Mouse (Mus musculus) limb, embryonic 15.5 days (tissue): ENCODE data around the gene Prf1. TPM values are rescaled to one million over a fixed set of nuclear protein-coding genes. Genes with fewer than 3 reads are reported as not detected.

Experiments used
- ATAC-seq: fragments of 200-750 bp; cut with Nextera tagmentation; 2 replicates; pipeline ENCODE4 v1.8.0; 2017; ENCODE audit warnings: low read depth, moderate TSS enrichment; ENCODE audit not compliant: insufficient number of reproducible peaks, low FRiP score, low TSS enrichment
- H3K27ac ChIP-seq: fragments of 300-500 bp; sonication (generic); 2 replicates; pipeline ENCODE4 v1.5.1; 2015; ENCODE audit warnings: moderate library complexity, mild to moderate bottlenecking, inconsistent platforms
- H3K27me3 ChIP-seq: fragments of 300-500 bp; sonication (generic); 2 replicates; pipeline ENCODE4 v1.6.1; 2015; ENCODE audit warnings: inconsistent platforms
- H3K36me3 ChIP-seq: fragments of 300-500 bp; sonication (generic); 2 replicates; pipeline ENCODE4 v1.6.1; 2015; ENCODE audit warnings: inconsistent platforms
- H3K4me1 ChIP-seq: fragments of 300-500 bp; sonication (generic); 2 replicates; pipeline ENCODE4 v1.6.1; 2015; ENCODE audit warnings: inconsistent platforms
- H3K4me2 ChIP-seq: fragments of 300-500 bp; sonication (generic); 2 replicates; pipeline ENCODE4 v1.6.1; 2015; ENCODE audit warnings: mild to moderate bottlenecking, inconsistent platforms
- H3K4me3 ChIP-seq: fragments of 300-500 bp; sonication (generic); 2 replicates; pipeline ENCODE4 v1.5.1; 2015; ENCODE audit warnings: mild to moderate bottlenecking, inconsistent platforms
- H3K9ac ChIP-seq: fragments of 300-500 bp; sonication (generic); 2 replicates; pipeline ENCODE4 v1.6.1; 2015; ENCODE audit warnings: inconsistent platforms
- H3K9me3 ChIP-seq: fragments of 300-500 bp; sonication (generic); 2 replicates; pipeline ENCODE4 v1.6.1; 2016; ENCODE audit warnings: inconsistent platforms
- WGBS: fragments of 180-500 bp; shearing (Covaris S2); methylation state at CpG from one replicate; pipeline ENCODE4 v1.1.7; 2015; 5-methylcytosine and 5-hydroxymethylcytosine counted together
- polyA plus RNA-seq: library from polyadenylated mRNA; unstranded; fragments of >200 nt; fragmentation: Nextera tagmentation; extraction: Ambion mirVana; gene quantifications from 2 replicates; pipeline ENCODE4 v1.2.1, GENCODE M21; 2015

Prf1 gene
- polyA plus RNA-seq, 1 experiment from 2014 or later: 0.09 TPM

DNA sequence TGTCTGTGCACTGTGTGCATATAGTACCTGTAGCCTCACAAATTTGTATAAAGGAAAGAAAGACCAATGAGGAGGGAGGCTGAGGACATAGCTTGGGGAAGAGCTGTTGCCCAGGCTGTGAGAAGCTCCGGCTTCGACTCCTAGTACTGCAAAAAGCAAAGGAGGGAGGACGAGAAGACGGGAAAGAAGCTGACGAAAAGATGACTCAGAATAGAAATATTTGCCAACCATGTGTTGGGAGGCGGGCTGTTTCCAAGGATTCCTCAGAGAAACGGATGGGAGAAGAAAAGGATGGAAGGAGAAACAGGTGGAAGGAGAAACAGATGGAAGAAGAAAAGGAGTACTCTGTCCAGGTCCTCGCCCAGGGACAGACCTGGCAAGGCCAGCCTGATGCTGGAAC is 3.4 kb upstream of the Prf1 start:
- H3K36me3 ChIP-seq: no peaks in the 10 kb centered on the region
- H3K9ac ChIP-seq: no peak overlapping the region
- no peaks in the 10 kb centered on the region for H3K4me1 ChIP-seq
- ATAC-seq: no peak
- H3K4me3 ChIP-seq: no peak overlapping the region
- H3K27ac ChIP-seq: no peak overlapping the region
- H3K9me3 ChIP-seq: no peaks in the 10 kb centered on the region
- H3K27me3 ChIP-seq: no peaks in the 10 kb centered on the region
- WGBS: 53% methylated on average over 8 of the region's 8 CpGs
- no peak overlapping the region for H3K4me2 ChIP-seq

DNA sequence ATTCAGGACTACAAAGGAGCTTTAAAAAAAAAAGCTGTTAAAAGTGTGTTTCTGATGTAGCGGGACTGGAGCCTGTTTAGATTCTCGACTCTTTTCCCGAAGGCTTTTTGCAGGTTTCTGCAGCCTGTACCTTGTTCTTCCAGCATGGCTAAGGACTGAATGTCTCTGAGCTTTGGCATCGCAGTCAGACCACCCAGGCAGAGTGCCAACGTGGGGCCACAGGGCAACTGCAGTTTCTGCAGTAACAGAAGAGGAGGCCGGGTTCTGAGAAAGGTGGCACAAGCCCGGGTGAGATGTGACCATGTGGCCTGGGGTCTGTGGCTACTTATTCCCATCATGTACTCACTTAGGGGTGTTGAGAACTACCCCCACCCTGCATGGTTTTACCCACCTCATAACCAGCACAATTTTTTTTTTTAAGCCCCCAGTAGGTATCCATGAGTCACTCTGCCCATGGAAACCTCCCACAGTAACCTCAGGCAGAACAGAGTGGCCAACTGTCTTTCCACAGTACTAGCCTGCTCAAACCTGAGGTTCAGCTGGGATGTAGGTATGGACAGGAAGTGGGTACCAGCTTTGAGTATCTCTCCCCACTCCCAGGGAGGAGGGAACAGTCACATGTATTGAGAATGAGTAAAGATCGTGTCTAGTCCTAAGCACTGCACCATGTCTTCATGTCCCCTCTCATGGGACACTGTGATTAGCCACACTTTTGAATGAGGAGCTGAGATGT is 754 bp upstream of the Prf1 start:
- Histone ChIP-seq H3K4me3 (no peak overlapping the region), H3K36me3 (no peaks in the 10 kb centered on the region), H3K9me3 (no peaks in the 10 kb centered on the region), H3K9ac (no peak overlapping the region), H3K27me3 (no peaks in the 10 kb centered on the region), H3K4me2 (no peak overlapping the region), H3K4me1 (no peaks in the 10 kb centered on the region), H3K27ac (no peak overlapping the region)
- WGBS: 67% methylated on average over 8 of the region's 8 CpGs
- no peak for ATAC-seq

DNA sequence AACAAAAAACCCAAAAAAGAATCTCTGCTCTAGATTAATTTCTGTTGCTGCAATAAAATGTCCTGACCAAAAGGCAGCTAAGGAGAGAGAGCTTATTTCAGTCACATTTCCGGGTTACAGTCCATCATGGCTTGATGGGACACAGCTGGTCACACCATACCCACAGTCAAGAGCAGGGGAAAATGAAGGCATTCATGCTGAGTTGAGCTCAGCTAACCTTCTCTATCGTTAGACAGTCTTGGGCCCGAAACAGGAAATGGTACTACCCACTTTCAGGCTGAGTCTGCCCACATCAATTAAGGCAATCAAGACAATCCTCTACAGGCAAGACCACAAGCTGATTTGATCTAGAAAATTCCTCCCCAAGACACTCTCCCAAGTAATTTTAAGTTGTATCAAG is 3.4 kb downstream of the Prf1 start:
- Histone ChIP-seq H3K27ac (no peak overlapping the region), H3K9ac (no peak overlapping the region), H3K4me1 (no peaks in the 10 kb centered on the region; the same call in 1 of the 2 replicates), H3K9me3 (no peaks in the 10 kb centered on the region), H3K4me2 (no peak overlapping the region), H3K36me3 (no peaks in the 10 kb centered on the region), H3K4me3 (no peak overlapping the region), H3K27me3 (no peaks in the 10 kb centered on the region)
- no peak for ATAC-seq
- 51% methylated on average over 3 of the region's 3 CpGs for WGBS

DNA sequence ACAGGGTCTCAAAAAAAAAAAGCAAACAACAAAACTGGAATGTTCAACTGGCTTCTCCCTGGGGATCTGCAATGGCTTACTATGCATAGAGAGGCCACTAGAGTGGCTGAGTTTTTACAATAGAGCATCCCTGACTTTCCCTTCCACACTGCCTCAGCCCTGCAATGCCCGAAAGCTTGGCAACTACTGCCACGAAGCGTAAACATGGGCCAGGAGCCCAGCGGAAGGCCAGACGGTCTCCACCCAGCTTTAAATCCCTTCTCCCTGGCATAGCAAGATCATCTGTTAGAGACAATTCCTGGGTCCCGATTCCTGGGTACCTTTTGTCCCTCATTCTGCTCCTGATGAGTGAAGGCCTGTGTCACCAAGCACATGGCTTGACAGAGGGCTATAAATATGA is 6.4 kb downstream of the Prf1 start:
- Histone ChIP-seq H3K27me3 (no peaks in the 10 kb centered on the region), H3K9ac (no peak overlapping the region), H3K9me3 (no peaks in the 10 kb centered on the region), H3K4me1 (peaks cover 3% of the 10 kb centered on the region), H3K4me2 (no peak overlapping the region), H3K4me3 (no peak overlapping the region), H3K27ac (no peak overlapping the region), H3K36me3 (no peaks in the 10 kb centered on the region)
- WGBS: 77% methylated on average over 6 of the region's 6 CpGs
- ATAC-seq: no peak

DNA sequence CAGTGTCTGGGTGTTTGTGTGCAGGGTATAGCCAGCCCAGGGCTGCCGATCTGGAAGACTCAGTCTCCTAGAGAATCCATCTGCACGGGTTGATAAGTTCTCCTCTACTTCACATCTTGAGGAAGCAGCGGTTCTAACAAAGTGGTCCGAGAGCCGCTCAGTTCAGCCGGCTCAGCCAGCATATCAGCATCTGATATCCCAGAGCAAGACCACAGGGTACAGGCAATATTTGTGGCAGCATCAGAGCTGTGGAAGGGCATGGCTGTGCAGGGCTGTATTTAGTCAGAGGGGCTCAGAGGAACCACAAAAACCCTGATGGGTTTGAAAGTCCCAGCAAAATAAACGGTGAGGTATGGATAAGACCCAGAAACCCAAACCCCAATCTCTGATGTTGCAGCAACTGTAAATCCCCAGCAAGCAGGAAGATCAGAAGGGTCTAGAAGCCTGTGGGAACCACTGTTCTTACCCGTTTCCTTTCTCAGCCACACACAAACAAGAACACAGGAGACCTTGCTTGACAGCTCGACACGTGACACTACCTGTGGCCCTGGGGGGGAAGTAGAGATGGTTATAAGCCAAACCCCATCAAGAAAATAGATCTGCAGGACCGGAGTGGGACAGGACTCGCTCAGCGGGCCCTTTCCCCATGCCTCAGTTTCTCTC is 8.4 kb downstream of the Prf1 start:
- H3K4me3 ChIP-seq: no peak overlapping the region
- no peak overlapping the region for H3K27ac ChIP-seq
- ATAC-seq: no peak
- H3K36me3 ChIP-seq: no peaks in the 10 kb centered on the region
- H3K4me1 ChIP-seq: peaks cover 5% of the 10 kb centered on the region
- no peak overlapping the region for H3K4me2 ChIP-seq
- H3K9me3 ChIP-seq: no peaks in the 10 kb centered on the region
- no peaks in the 10 kb centered on the region for H3K27me3 ChIP-seq
- 79% methylated on average over 13 of the region's 13 CpGs for WGBS
- no peak overlapping the region for H3K9ac ChIP-seq

DNA sequence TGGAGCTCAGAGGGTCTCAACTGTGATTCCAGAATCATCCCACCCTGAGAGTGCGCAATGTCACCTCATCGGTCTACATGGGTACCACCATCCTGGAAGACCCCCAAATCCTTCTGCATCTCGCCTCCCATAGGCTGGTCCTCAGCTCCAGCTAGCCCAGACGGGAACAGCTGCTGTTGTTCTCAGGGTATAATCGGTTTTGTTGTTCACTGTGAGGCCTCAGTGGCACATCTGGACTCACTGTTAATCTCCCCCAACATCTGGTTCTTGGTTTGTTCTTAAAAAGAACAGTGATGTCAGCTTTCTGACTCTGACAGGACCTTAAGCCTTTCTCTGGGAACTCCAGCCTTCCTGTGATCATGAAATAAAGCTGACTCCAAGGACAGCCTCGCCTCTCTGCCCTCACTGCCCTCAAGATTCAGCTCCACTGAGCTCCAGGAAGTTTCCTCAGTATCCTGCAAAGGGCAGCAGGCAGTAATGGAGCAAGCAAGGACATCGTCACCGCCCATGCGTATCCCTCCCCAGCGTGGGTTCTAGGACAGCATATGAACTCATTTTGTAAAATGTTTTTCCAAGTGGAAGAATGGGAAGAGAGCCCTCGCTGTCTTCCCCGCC is 11.2 kb downstream of the Prf1 start:
- no peak; the same call in 1 of the 2 replicates for ATAC-seq

DNA sequence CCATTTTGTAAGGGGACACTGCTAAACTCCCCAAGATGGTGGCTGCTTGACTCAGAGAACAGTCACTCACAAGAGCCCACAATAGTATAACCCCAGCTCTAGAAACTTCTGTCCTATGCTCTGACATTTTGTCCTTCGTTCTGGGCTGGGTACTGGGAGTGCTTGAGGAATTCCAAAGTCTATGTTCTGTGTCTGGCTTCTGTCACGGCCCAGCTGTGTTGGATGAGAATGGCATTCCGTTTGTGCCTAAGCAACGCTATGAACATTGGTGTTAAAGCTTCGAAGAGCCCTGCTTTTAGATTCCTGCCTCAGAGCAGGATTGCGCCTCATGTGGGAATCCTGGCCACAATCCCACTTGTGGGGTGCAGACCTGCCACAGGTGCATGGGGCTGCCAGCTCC is 14.5 kb downstream of the Prf1 start:
- no peak overlapping the region for H3K9ac ChIP-seq
- peak overlapping the region; percentile 39; the same call in 1 of the 2 replicates for H3K27ac ChIP-seq
- no peaks in the 10 kb centered on the region for H3K9me3 ChIP-seq
- H3K36me3 ChIP-seq: no peaks in the 10 kb centered on the region
- H3K4me1 ChIP-seq: peaks cover 18% of the 10 kb centered on the region
- H3K4me3 ChIP-seq: no peak overlapping the region
- 52% methylated on average over 6 of the region's 6 CpGs for WGBS
- H3K27me3 ChIP-seq: no peaks in the 10 kb centered on the region
- H3K4me2 ChIP-seq: no peak overlapping the region
- no peak for ATAC-seq

More for the DNA sequence above, 11.2 kb downstream of the Prf1 start:
- Histone ChIP-seq H3K9me3 (no peaks in the 10 kb centered on the region), H3K9ac (no peak overlapping the region), H3K27me3 (no peaks in the 10 kb centered on the region), H3K4me1 (peaks cover 14% of the 10 kb centered on the region), H3K27ac (peak overlapping the region; percentile 71), H3K4me3 (no peak overlapping the region), H3K36me3 (no peaks in the 10 kb centered on the region), H3K4me2 (no peak overlapping the region)
- 48% methylated on average over 12 of the region's 12 CpGs for WGBS

DNA sequence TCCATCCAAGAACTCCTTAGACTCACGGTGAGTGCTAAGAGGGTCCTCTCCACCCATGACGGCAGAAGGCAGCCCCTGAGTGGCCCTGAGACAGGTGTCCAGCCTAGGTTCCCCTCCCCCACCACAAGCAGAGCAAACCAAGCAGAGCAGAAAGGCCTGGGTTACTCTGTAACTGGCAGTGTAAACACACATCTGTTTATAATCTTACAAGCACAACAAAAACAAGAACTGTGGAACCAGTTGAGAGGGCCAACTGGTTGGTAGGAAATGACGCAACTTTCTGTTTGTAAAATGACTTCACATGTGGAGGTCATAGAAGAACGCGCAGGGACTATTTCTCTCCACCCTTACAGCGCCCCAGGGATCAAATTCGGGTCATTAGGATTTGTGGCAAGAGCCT is 15.1 kb downstream of the Prf1 start:
- no peak for ATAC-seq
- 22% methylated on average over 7 of the region's 7 CpGs for WGBS

DNA sequence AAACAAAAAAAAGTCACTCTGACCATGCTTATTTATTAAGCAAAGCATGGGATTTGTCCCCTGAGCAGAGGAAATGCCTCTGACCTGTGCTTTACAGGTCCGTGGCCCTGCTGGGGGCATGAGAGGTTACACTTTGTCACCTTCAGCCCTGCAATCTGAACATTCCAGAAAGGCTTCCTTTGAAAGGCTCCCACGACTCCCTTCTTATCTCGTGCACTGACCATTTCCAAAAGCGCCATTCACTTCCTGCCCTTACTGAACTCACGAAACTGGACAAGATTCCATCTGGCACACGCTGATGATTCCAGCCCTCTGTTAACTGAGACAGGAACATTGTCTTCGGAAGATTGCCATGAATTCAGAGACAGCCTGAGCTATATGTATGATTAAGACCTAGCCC is 16.1 kb downstream of the Prf1 start:
- Histone ChIP-seq H3K27me3 (no peaks in the 10 kb centered on the region), H3K27ac (no peak overlapping the region), H3K4me1 (peaks cover 21% of the 10 kb centered on the region), H3K9ac (no peak overlapping the region), H3K4me2 (no peak overlapping the region), H3K4me3 (no peak overlapping the region), H3K9me3 (no peaks in the 10 kb centered on the region), H3K36me3 (0 out of 2 replicates have a peak, but pooled peaks cover 2% of the 10 kb centered on the region)
- WGBS: 69% methylated on average over 7 of the region's 7 CpGs
- no peak for ATAC-seq

More for the DNA sequence above, 15.1 kb downstream of the Prf1 start:
- Histone ChIP-seq H3K4me2 (no peak overlapping the region), H3K27ac (peak overlapping the region; percentile 39; the same call in 1 of the 2 replicates), H3K9ac (no peak overlapping the region), H3K9me3 (no peaks in the 10 kb centered on the region), H3K36me3 (no peaks in the 10 kb centered on the region), H3K4me3 (no peak overlapping the region), H3K4me1 (peaks cover 21% of the 10 kb centered on the region), H3K27me3 (no peaks in the 10 kb centered on the region)

DNA sequence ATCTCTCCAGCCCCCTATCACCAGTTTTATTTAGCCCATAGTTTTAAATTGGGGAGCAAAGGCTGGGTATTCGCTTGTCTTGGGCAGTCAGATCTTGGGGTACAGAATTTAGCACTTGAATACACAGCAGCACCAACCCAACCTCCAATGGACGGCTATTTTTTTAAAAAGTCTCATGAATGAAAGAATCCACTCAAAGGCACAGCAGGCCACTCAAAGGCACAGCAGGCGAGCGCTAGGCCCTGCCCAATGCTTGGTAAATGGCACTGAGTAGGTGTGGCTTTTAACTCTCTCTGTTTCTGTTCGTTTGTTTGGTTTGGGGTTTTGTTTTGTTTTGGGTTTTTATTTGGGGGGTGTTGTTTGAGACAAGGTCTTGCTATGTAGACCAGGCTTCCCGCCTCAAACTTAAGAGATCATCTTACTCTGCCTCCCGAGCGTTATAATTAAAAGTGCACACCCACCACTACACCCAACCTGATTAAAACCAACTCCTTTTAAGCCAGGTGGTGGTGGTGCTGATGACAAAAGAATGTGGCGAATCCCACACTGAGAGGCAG is 17.8 kb downstream of the Prf1 start:
- H3K36me3 ChIP-seq: peaks cover 11% of the 10 kb centered on the region
- H3K4me1 ChIP-seq: peaks cover 17% of the 10 kb centered on the region
- WGBS: 49% methylated on average over 9 of the region's 9 CpGs
- H3K9ac ChIP-seq: no peak overlapping the region
- no peaks in the 10 kb centered on the region for H3K27me3 ChIP-seq
- ATAC-seq: no peak
- no peak overlapping the region for H3K4me2 ChIP-seq
- no peak overlapping the region for H3K4me3 ChIP-seq
- no peaks in the 10 kb centered on the region for H3K9me3 ChIP-seq
- H3K27ac ChIP-seq: no peak overlapping the region

DNA sequence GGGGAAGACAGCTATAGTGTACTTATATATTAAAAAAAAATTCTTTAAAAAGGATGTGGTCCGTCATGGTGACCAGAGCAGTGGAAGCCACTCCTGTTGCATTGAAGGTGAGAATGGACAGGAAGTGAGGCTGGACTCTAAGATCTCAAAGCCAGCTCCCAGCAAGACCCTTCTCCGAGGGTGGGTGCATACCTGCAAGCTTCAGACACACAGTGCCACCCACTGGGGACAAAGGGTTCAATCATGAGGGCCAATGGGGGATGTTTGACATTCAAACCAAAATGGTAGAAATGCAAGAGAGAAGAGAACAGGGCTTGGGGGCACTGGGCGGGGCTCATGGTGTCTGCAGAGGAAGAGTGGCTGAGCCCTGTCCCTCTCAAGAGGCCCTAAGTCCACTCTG is 20.9 kb downstream of the Prf1 start:
- Histone ChIP-seq H3K4me1 (peaks cover 8% of the 10 kb centered on the region; the same call in 1 of the 2 replicates), H3K27me3 (no peaks in the 10 kb centered on the region), H3K4me2 (no peak overlapping the region), H3K9ac (no peak overlapping the region), H3K27ac (no peak overlapping the region), H3K4me3 (no peak overlapping the region), H3K36me3 (peaks cover 39% of the 10 kb centered on the region), H3K9me3 (no peaks in the 10 kb centered on the region)
- ATAC-seq: no peak
- 85% methylated on average over 3 of the region's 3 CpGs for WGBS

DNA sequence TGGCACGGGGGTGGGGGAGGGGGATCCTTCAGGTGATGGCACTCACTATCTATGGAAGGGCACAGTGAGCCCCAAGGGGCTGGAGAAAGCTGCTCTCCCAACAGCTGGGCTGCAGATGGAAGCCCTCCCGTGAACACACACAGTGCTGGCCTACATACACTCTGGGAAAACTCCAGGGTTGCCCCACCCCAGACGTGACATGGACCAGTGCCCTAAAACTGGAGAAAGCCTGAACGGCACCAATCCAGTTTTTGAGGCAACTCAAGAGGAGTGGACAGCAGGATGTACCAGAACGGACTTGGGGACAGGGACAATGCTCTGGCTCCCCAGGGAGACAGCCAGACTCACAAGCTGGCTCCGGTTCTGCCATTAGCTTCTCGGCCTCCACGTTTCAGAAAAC is 27.1 kb downstream of the Prf1 start:
- ATAC-seq: no peak
- WGBS: 71% methylated on average over 8 of the region's 8 CpGs
- H3K9ac ChIP-seq: no peak overlapping the region

More for the DNA sequence above, 27.1 kb downstream of the Prf1 start:
- Histone ChIP-seq H3K4me3 (no peak overlapping the region), H3K4me1 (peaks cover 15% of the 10 kb centered on the region), H3K4me2 (no peak overlapping the region), H3K27ac (no peak overlapping the region), H3K9me3 (no peaks in the 10 kb centered on the region), H3K27me3 (no peaks in the 10 kb centered on the region), H3K36me3 (peaks cover 35% of the 10 kb centered on the region)
